Mouse (Mus musculus) macrophage (primary cell): Measurements from ENCODE around the gene Rnase1. TPM values are rescaled to one million over a fixed set of nuclear protein-coding genes. Genes with fewer than 3 reads are reported as not detected.
"Not testable (repeated sequence)": the region's sequence is repeated elsewhere in the genome, so short reads cannot be mapped to it uniquely, and the experiment has no call there.

ENCODE experiments used
- H3K27ac ChIP-seq: fragments of 350-480 bp; formaldehyde crosslinking; 2 replicates; pipeline ENCODE4 v1.9.0; 2021
- H3K36me3 ChIP-seq: fragments of 350-480 bp; formaldehyde crosslinking; 2 replicates; pipeline ENCODE4 v1.9.0; 2021; ENCODE audit errors: inconsistent target
- H3K4me3 ChIP-seq: fragments of 350-480 bp; formaldehyde crosslinking; 2 replicates; pipeline ENCODE4 v1.9.0; 2021; ENCODE audit errors: inconsistent target
- H3K79me2 ChIP-seq: fragments of 350-480 bp; formaldehyde crosslinking; 2 replicates; pipeline ENCODE4 v1.9.0; 2021; ENCODE audit errors: inconsistent target
- WGBS: methylation state at CpG from one replicate; pipeline ENCODE4 v1.1.7; 2026; ENCODE audit warnings: inconsistent platforms; ENCODE audit not compliant: missing documents; 5-methylcytosine and 5-hydroxymethylcytosine counted together
- polyA plus RNA-seq: library from polyadenylated mRNA; stranded (reverse); fragments of 250-400 nt; gene quantifications from 3 replicates; pipeline ENCODE4 v1.2.4, GENCODE M21; 2018; ENCODE audit warnings: inconsistent platforms
- total RNA-seq, 78 experiments: library from RNA; depleted of rRNA; stranded (reverse); fragments of 250-400 nt; gene quantifications; 1 replicate in 9 of 78; 2 replicates in 24 of 78; 3 replicates in 43 of 78; 4 replicates in 2 of 78; pipeline ENCODE4 v1.2.4; 2018; ENCODE audit warnings: inconsistent platforms in 56 of 78

Gene Rnase1
- not detected for total RNA-seq (2018; cell fraction: chromatin; rRNA removed)
- total RNA-seq (2018; cell fraction: cytosol; rRNA removed), result not detected
- not detected for total RNA-seq (2018; cell fraction: nucleus; rRNA removed)
- not detected in 3 replicates for polyA plus RNA-seq

- Histone ChIP-seq H3K4me3 (no peak within 1 kb of the TSS), H3K36me3 (no peaks in the 10 kb centered on the region), H3K79me2 (no peaks in the 10 kb centered on the region), H3K27ac (no peak within 1 kb of the TSS)
- WGBS, result 89% methylated on average over 2 of the region's 2 CpGs
These were observed at the start of gene Rnase1 for GRCm38 (mm10) chr14:51146685-51147084. Rnase1 (minus strand) TSS chr14:51146785.

- H3K79me2 ChIP-seq, result no peaks in the 10 kb centered on the region
- H3K4me3 ChIP-seq, result no peak overlapping the region
- 100% methylated on average over 4 of the region's 4 CpGs for WGBS
- no peak overlapping the region for H3K27ac ChIP-seq
- H3K36me3 ChIP-seq, result no peaks in the 10 kb centered on the region
These were observed 49.1 kb upstream of the Rnase1 start for GRCm38 (mm10) chr14:51195681-51196080.

GRCm38 (mm10) chr14:51181051-51181450 is 34.5 kb upstream of the Rnase1 start:
- WGBS, result 79% methylated on average over 2 of the region's 2 CpGs
- not testable (repeated sequence) for H3K4me3 ChIP-seq, H3K27ac ChIP-seq, H3K79me2 ChIP-seq, H3K36me3 ChIP-seq

- Histone ChIP-seq H3K36me3 (no peaks in the 10 kb centered on the region), H3K27ac (no peak overlapping the region), H3K79me2 (no peaks in the 10 kb centered on the region), H3K4me3 (no peak overlapping the region)
- 95% methylated on average over 4 of the region's 4 CpGs for WGBS
These were observed 27.3 kb upstream of the Rnase1 start for GRCm38 (mm10) chr14:51173843-51174242.

- H3K36me3 ChIP-seq, H3K79me2 ChIP-seq, H3K4me3 ChIP-seq, H3K27ac ChIP-seq: not testable (repeated sequence)
- WGBS, result 62% methylated on average over 3 of the region's 4 CpGs
These were observed 26.4 kb upstream of the Rnase1 start for GRCm38 (mm10) chr14:51172947-51173346.

- H3K27ac ChIP-seq, H3K4me3 ChIP-seq, H3K36me3 ChIP-seq, H3K79me2 ChIP-seq: not testable (repeated sequence)
- 52% methylated on average over 9 of the region's 9 CpGs for WGBS
These were observed 25.7 kb upstream of the Rnase1 start for GRCm38 (mm10) chr14:51172095-51172865.

- Histone ChIP-seq H3K36me3 (no peaks in the 10 kb centered on the region), H3K79me2 (no peaks in the 10 kb centered on the region), H3K27ac (peak overlapping the region; percentile 62), H3K4me3 (no peak overlapping the region)
These were observed 19.5 kb upstream of the Rnase1 start for GRCm38 (mm10) chr14:51166068-51166467.

- no peaks in the 10 kb centered on the region for H3K36me3 ChIP-seq
- no peaks in the 10 kb centered on the region for H3K79me2 ChIP-seq
- WGBS, result 100% methylated on average over 1 of the region's 1 CpGs
- no peak overlapping the region for H3K4me3 ChIP-seq
- H3K27ac ChIP-seq, result peak overlapping the region; percentile 62
These were observed 18.9 kb upstream of the Rnase1 start for GRCm38 (mm10) chr14:51165435-51165834.

- H3K79me2 ChIP-seq, H3K36me3 ChIP-seq, H3K4me3 ChIP-seq: not testable (repeated sequence)
- WGBS, result 53% methylated on average over 6 of the region's 6 CpGs
- H3K27ac ChIP-seq, result peak overlapping the region; percentile 62
These were observed 16.7 kb upstream of the Rnase1 start for GRCm38 (mm10) chr14:51163323-51163722.

- H3K36me3 ChIP-seq, H3K79me2 ChIP-seq, H3K4me3 ChIP-seq: not testable (repeated sequence)
- H3K27ac ChIP-seq, result peak within 1 kb of the TSS; percentile 62
- WGBS, result 91% methylated on average over 3 of the region's 3 CpGs
These were observed 15.4 kb upstream of the Rnase1 start, which contains the start of gene Rnase2b for GRCm38 (mm10) chr14:51161976-51162375. Rnase2b (plus strand) TSS chr14:51162260.

- Histone ChIP-seq H3K79me2 (no peaks in the 10 kb centered on the region), H3K4me3 (no peak overlapping the region), H3K27ac (0 out of 2 replicates have a peak overlapping the region, but pooled peaks have one; percentile 4), H3K36me3 (no peaks in the 10 kb centered on the region)
- WGBS, result 75% methylated on average over 1 of the region's 1 CpGs
These were observed 10.5 kb upstream of the Rnase1 start for GRCm38 (mm10) chr14:51157072-51157471.

GRCm38 (mm10) chr14:51156736-51157068 is 10.1 kb upstream of the Rnase1 start:
- Histone ChIP-seq H3K27ac (0 out of 2 replicates have a peak overlapping the region, but pooled peaks have one; percentile 4), H3K79me2 (no peaks in the 10 kb centered on the region), H3K36me3 (no peaks in the 10 kb centered on the region), H3K4me3 (no peak overlapping the region)
- WGBS, result 17% methylated on average over 4 of the region's 4 CpGs

- H3K4me3 ChIP-seq, result no peak overlapping the region
- H3K79me2 ChIP-seq, result no peaks in the 10 kb centered on the region
- no peak overlapping the region for H3K27ac ChIP-seq
- no peaks in the 10 kb centered on the region for H3K36me3 ChIP-seq
- 93% methylated on average over 5 of the region's 5 CpGs for WGBS
These were observed 9.6 kb upstream of the Rnase1 start for GRCm38 (mm10) chr14:51156056-51156735.

- Histone ChIP-seq H3K36me3 (no peaks in the 10 kb centered on the region), H3K79me2 (no peaks in the 10 kb centered on the region), H3K27ac (no peak overlapping the region), H3K4me3 (no peak overlapping the region)
- 84% methylated on average over 5 of the region's 5 CpGs for WGBS
These were observed 5.8 kb upstream of the Rnase1 start for GRCm38 (mm10) chr14:51152249-51152870.
